In the genomic region with DNA sequence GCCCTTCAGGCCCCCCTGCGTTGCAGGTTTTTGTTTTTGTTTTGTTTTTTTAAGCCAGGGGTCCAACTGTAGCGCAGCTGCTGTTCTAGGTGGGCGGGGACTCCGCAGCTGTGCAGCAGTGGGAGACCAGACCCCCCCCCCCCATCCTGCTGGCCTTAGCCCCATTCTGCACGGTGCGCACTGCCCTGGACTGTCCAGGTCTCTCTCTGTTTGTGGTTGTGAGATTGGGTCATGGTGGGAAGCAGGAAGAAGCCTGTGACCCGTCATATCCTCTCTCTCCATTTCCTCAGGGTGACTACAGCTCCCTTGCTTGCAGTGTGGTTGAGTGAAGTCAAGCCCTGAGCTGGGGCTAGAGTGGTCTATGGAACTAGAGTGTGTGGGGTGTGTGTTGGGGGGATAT, we compare ENCODE assay signal across 11 mouse cellular contexts.
A peak's percentile ranks its signal among the peaks of the same experiment; 100 is the strongest.
DNase-seq lines count a peak whose midpoint lies in the region; ATAC-seq and TF ChIP-seq lines count a peak whose summit lies in the region.
"Had no signal": no experiment of that assay in that cellular context is flagged by ENCODE, and none has a peak within 500 bp of the region (broad histone marks: within the 10 kb centered on the region; RNA-seq: fewer than 3 reads in every experiment).

No protein-coding gene starts in this region.

- intact Hi-C loops in left cerebral cortex, postnatal 25 days (cut with DNase I) = no loop called here

- H3K36me3 ChIP-seq in hindbrain, embryonic 16.5 days (ENCODE audit: control insufficient read depth, insufficient read depth, low read length) = no peaks in the 10 kb centered on the region
- no peaks in the 10 kb centered on the region for H3K36me3 ChIP-seq in neural tube, embryonic 12.5 days
- H3K36me3 ChIP-seq: heart, embryonic 13.5 days had no signal

- no peaks in the 10 kb centered on the region for H3K9me3 ChIP-seq in hindbrain, embryonic 16.5 days (ENCODE audit: control insufficient read depth, low read length)
- no peaks in the 10 kb centered on the region for H3K9me3 ChIP-seq in neural tube, embryonic 12.5 days
- H3K9me3 ChIP-seq: heart, embryonic 13.5 days had no signal

- H3K27ac ChIP-seq in layer of hippocampus, adult 2 months = peak overlapping the region; percentile 21; the same call in 1 of the 2 replicates
- no peak overlapping the region for H3K27ac ChIP-seq in hindbrain, embryonic 16.5 days (ENCODE audit: low read depth, low read length)
- H3K27ac ChIP-seq in neural tube, embryonic 12.5 days = no peak overlapping the region
- H3K27ac ChIP-seq: heart, embryonic 13.5 days; liver, embryonic 14.5 days had no signal

- no peak overlapping the region for H3K4me2 ChIP-seq in hindbrain, embryonic 16.5 days (ENCODE audit: low read length)
- H3K4me2 ChIP-seq in neural tube, embryonic 12.5 days (replicated peaks) = no peak overlapping the region
- H3K4me2 ChIP-seq: heart, embryonic 13.5 days had no signal

- peak; percentile 65 for ATAC-seq in granulocyte monocyte progenitor cell, adult 5-6 weeks (replicated peaks; ENCODE audit: poor library complexity, severe bottlenecking)
- 0 out of 2 replicates have a peak, but pooled peaks have one; percentile 22 for ATAC-seq in hindbrain, embryonic 16.5 days
- peak; percentile 73 for ATAC-seq in neural tube, embryonic 12.5 days (ENCODE audit: low FRiP score, low read depth)

- no peak overlapping the region for H3K4me3 ChIP-seq in layer of hippocampus, adult 2 months
- no peak overlapping the region for H3K4me3 ChIP-seq in hindbrain, embryonic 16.5 days (ENCODE audit: low read length)
- no peak overlapping the region for H3K4me3 ChIP-seq in neural tube, embryonic 12.5 days
- H3K4me3 ChIP-seq: heart, embryonic 13.5 days had no signal

- TF ChIP-seq CTCF in layer of hippocampus, adult 2 months (conservative IDR thresholded peaks at IDR 0.05) = no peak

- 53% methylated on average over 7 of the region's 7 CpGs for WGBS in hindbrain, embryonic 16.5 days
- 60% methylated on average over 7 of the region's 7 CpGs for WGBS in neural tube, embryonic 12.5 days

- H3K9ac ChIP-seq in hindbrain, embryonic 16.5 days (ENCODE audit: low read depth, low read length) = no peak overlapping the region
- no peak overlapping the region for H3K9ac ChIP-seq in neural tube, embryonic 12.5 days
- H3K9ac ChIP-seq: heart, embryonic 13.5 days; liver, embryonic 14.5 days had no signal

- peaks cover 49% of the 10 kb centered on the region for H3K4me1 ChIP-seq in hindbrain, embryonic 16.5 days (ENCODE audit: control insufficient read depth, insufficient read depth, low read depth, low read length)
- peaks cover 33% of the 10 kb centered on the region for H3K4me1 ChIP-seq in neural tube, embryonic 12.5 days

- DNase-seq in layer of hippocampus, adult 2 months (ENCODE audit: low spot score in 2 of 2) = no peak
- DNase-seq in layer of hippocampus, postnatal 25 days (ENCODE audit: extremely low spot score in 1 of 2, low spot score in 1 of 2) = no peak
- DNase-seq in cerebellum, adult 9-10 months = no peak
- no peak for DNase-seq in left cerebral cortex, postnatal 25 days (ENCODE audit: low spot score in 2 of 2)
- DNase-seq: adrenal gland, postnatal 36 days; cerebellum, adult 9-11 months had no signal

- H3K27me3 ChIP-seq in hindbrain, embryonic 16.5 days (replicated peaks; ENCODE audit: control insufficient read depth, insufficient read depth, low read length) = no peaks in the 10 kb centered on the region
- H3K27me3 ChIP-seq in neural tube, embryonic 12.5 days (replicated peaks) = no peaks in the 10 kb centered on the region
- H3K27me3 ChIP-seq: heart, embryonic 13.5 days had no signal

Comparison
In these comparisons a context has a peak if more than half of its experiments do, and no peak if none do; other contexts are left out.
1. ATAC-seq: peak in every context shown above with its lines; median percentile 73 in neural tube, embryonic 12.5 days; 65 in granulocyte monocyte progenitor cell, adult 5-6 weeks; 22 in hindbrain, embryonic 16.5 days.